Mouse (Mus musculus) cerebellum, adult (tissue): ENCODE measurements around the gene Hspb9.

Experiments
- ATAC-seq: cut with Nextera tagmentation; 2 replicates; pipeline ENCODE4 v1.9.2; 2017; ENCODE audit warnings: mild to moderate bottlenecking, moderate library complexity, mixed read lengths; ENCODE audit not compliant: insufficient number of reproducible peaks, low FRiP score, low TSS enrichment

Hspb9 gene

GRCm38 (mm10) chr11:100703851-100704531, 9.7 kb upstream of the Hspb9 start, which contains the start of gene Dhx58:
Gene Dhx58 (minus strand): TSS chr11:100704271.
- no peak for ATAC-seq

GRCm38 (mm10) chr11:100705095-100705747, 8.4 kb upstream of the Hspb9 start:
- ATAC-seq: no peak

GRCm38 (mm10) chr11:100709201-100709810, 4.3 kb upstream of the Hspb9 start:
- no peak for ATAC-seq

GRCm38 (mm10) chr11:100710528-100710927, 3.1 kb upstream of the Hspb9 start:
- ATAC-seq: no peak

- ATAC-seq: no peak
Observed at GRCm38 (mm10) chr11:100710977-100711376, 2.7 kb upstream of the Hspb9 start.

GRCm38 (mm10) chr11:100711783-100712615, 1.7 kb upstream of the Hspb9 start, which contains the start of gene Kat2a:
Gene Kat2a (minus strand): TSS chr11:100712465.
- ATAC-seq: peak; percentile 83; the same call in 1 of the 2 replicates

- no peak for ATAC-seq
Observed at GRCm38 (mm10) chr11:100713174-100713573, 476 bp upstream of the Hspb9 start.

- ATAC-seq: no peak
Observed at GRCm38 (mm10) chr11:100714534-100714915, 875 bp downstream of the Hspb9 start.

GRCm38 (mm10) chr11:100714948-100715347, 1.3 kb downstream of the Hspb9 start:
- ATAC-seq: no peak

GRCm38 (mm10) chr11:100716649-100717048, 3.0 kb downstream of the Hspb9 start:
- no peak for ATAC-seq

GRCm38 (mm10) chr11:100718462-100718861, 4.8 kb downstream of the Hspb9 start:
- no peak for ATAC-seq

GRCm38 (mm10) chr11:100718866-100719265, 5.2 kb downstream of the Hspb9 start:
- no peak for ATAC-seq

- no peak for ATAC-seq
Observed at GRCm38 (mm10) chr11:100719312-100719711, 5.7 kb downstream of the Hspb9 start.

GRCm38 (mm10) chr11:100719893-100720292, 6.2 kb downstream of the Hspb9 start:
- ATAC-seq: no peak

GRCm38 (mm10) chr11:100720345-100720744, 6.7 kb downstream of the Hspb9 start:
- ATAC-seq: no peak

- ATAC-seq: no peak
Observed at GRCm38 (mm10) chr11:100721254-100721653, 7.6 kb downstream of the Hspb9 start.

- no peak for ATAC-seq
Observed at GRCm38 (mm10) chr11:100721776-100722492, 8.3 kb downstream of the Hspb9 start.

- no peak for ATAC-seq
Observed at GRCm38 (mm10) chr11:100722493-100723028, 8.9 kb downstream of the Hspb9 start.

- no peak for ATAC-seq
Observed at GRCm38 (mm10) chr11:100724919-100725512, 11.4 kb downstream of the Hspb9 start.
